Mouse (Mus musculus) thymus, adult 2 months (tissue): ENCODE results near the gene Clstn3.

Source experiments
- CTCF ChIP-seq: fragments of 200-500 bp; IDR thresholded peaks from 2 replicates; pipeline ENCODE4 v1.5.1; 2012; ENCODE audit warnings: mild to moderate bottlenecking, control low read depth, low read length, moderate library complexity, borderline replicate concordance; ENCODE audit not compliant: control insufficient read depth, poor library complexity, insufficient read depth; ENCODE audit errors: extremely low read depth
- POLR2A ChIP-seq: fragments of 200-500 bp; IDR thresholded peaks from 2 replicates; pipeline ENCODE4 v1.6.1; 2012; ENCODE audit warnings: mild to moderate bottlenecking, low read length, control low read depth, moderate library complexity; ENCODE audit not compliant: control insufficient read depth, poor library complexity, insufficient read depth; ENCODE audit errors: extremely low read depth

- TF ChIP-seq POLR2A (no peak), CTCF (no peak)
Observed at GRCm38 (mm10) chr6:124399738-124400137, 64.9 kb downstream of the Clstn3 start.
